Mouse (Mus musculus) thymus, adult 18-20 months (tissue): ENCODE results near the gene Bnipl.

Source experiments
- DNase-seq, 2 experiments: peaks; one replicate each; pipeline ENCODE4 v3.0.0; 2022; ENCODE audit warnings: mixed read lengths in 2 of 2

Gene Bnipl

GRCm38 (mm10) chr3:95210585-95210984 lies 40.4 kb downstream of the Bnipl start:
- DNase-seq, result peak; percentile 38 to 56

GRCm38 (mm10) chr3:95208286-95208685 lies 42.7 kb downstream of the Bnipl start:
- DNase-seq, result no peak

- DNase-seq, result no peak
Observed at GRCm38 (mm10) chr3:95203880-95204279, 47.1 kb downstream of the Bnipl start.

- DNase-seq, result no peak
Observed at GRCm38 (mm10) chr3:95200562-95200961, 50.4 kb downstream of the Bnipl start.

- DNase-seq, result no peak
Observed at GRCm38 (mm10) chr3:95200132-95200531, 50.9 kb downstream of the Bnipl start.

GRCm38 (mm10) chr3:95199101-95199500 lies 51.9 kb downstream of the Bnipl start:
- DNase-seq, result no peak

GRCm38 (mm10) chr3:95195772-95196171 lies 55.2 kb downstream of the Bnipl start:
- DNase-seq, result no peak

- no peak for DNase-seq
Observed at GRCm38 (mm10) chr3:95194721-95195135, 56.3 kb downstream of the Bnipl start.
